Mouse (Mus musculus): ENCODE measurements at regions not wholly inside any gene's neighbourhood (a gene's known extent, or its start where the extent isn't known, plus 50 kb on each side); places are given as distances from the start of the nearest gene placed in this dataset.

DNA sequence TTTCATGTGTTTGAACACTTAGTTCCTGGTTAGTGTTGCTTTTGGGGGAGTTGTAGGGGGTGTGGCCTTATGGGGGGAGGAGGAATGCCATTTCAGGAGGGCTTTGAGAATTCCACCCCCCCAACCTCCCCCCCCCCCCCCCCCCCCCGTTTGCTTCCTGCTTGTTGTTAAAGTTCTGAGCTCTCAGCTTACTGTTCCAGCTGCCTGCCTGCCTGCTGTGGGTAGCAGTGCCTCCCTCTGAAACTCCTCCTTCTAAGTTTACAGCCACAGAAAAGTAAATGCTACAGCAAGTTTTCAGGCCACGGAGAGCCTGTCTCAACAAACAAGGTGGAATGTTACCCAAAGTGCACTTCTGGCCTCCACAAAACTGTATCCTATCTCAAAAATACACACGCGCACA is 233.1 kb downstream of the Spry2 start:
- peak overlapping the region; percentile 89 for H3K27ac ChIP-seq (ENCODE audit: insufficient read depth, low read length)
- TF ChIP-seq CTCF (IDR thresholded peaks at IDR 0.05; ENCODE audit: borderline replicate concordance, insufficient read depth, low read length), result no peak
- TF ChIP-seq POLR2A (IDR thresholded peaks at IDR 0.05; ENCODE audit: low read depth, low read length), result no peak
- no peak overlapping the region for H3K4me3 ChIP-seq (ENCODE audit: insufficient read depth, low read length)
- H3K4me1 ChIP-seq (ENCODE audit: control insufficient read depth, insufficient read depth, low read length), result peaks cover 8% of the 10 kb centered on the region; the same call in 1 of the 2 replicates

DNA sequence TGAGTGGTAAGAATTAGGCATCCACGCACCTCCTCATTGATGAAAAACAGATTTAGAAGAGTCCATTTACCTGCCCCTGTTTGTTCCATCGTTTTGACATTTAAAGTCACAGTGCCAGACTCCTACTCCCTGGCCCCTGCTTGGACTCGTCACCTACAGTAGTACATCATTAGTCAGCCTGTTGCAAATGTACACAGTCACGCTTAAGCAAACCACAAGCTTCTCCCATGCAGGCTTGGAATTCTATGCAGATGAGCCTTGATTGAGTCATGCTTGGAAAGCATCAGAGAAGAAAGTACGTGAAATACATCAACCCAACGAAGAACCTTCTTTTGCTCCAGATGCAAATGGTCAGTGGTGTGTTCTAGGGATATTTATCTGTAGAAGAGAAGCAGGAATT is 233.8 kb downstream of the Spry2 start:
- Histone ChIP-seq H3K4me3 (ENCODE audit: insufficient read depth, low read length) (no peak overlapping the region), H3K27ac (ENCODE audit: insufficient read depth, low read length) (peak overlapping the region; percentile 89), H3K4me1 (ENCODE audit: control insufficient read depth, insufficient read depth, low read length) (peaks cover 8% of the 10 kb centered on the region; the same call in 1 of the 2 replicates)
- TF ChIP-seq POLR2A (IDR thresholded peaks at IDR 0.05; ENCODE audit: low read depth, low read length), result no peak; the same call in 1 of the 2 replicates

DNA sequence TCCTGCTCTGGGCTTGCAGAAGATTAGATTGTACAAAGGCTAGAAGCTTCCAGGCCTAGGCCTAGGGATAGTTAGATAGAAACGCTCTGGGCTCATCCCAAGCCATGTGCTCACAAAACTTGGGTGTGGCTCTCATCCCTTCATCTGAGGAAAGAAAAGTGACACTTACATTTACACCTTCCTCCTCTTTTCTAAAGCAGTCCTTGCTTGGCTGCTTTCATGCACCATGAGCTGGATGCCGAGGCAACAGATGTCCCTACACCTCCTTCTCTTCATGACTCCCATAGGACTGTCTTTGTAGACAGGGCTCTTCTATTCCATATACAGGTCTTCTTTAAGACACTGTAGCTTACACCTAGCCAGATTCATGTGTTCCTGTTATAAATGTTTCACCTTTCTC is 238.3 kb downstream of the Spry2 start:
- H3K27ac ChIP-seq (ENCODE audit: insufficient read depth, low read length), result no peak overlapping the region
- TF ChIP-seq CTCF (IDR thresholded peaks at IDR 0.05; ENCODE audit: borderline replicate concordance, insufficient read depth, low read length) (no peak), POLR2A (IDR thresholded peaks at IDR 0.05; ENCODE audit: low read depth, low read length) (no peak)
- H3K4me3 ChIP-seq (ENCODE audit: insufficient read depth, low read length), result no peak overlapping the region
- H3K4me1 ChIP-seq (ENCODE audit: control insufficient read depth, insufficient read depth, low read length), result peaks cover 5% of the 10 kb centered on the region; the same call in 1 of the 2 replicates

DNA sequence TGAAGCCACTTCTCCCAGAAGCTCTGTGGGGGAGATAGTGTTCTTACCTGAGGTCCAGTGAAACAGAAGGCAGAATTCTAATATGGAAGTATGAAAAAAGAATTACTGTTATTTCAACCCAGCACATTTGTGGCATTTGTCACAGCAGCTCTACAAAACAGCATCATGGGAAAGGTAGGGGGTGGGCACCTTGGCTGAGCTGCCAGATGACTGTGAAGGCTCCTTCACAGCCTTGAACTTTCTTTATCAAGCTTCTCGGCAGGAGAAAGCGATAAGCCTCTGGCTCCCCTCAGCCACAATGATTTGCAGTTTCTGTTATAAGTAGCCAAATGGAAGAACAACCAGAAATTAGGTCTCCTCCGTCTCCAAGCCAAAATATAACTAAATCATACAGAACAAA is 249.5 kb downstream of the Spry2 start:
- Histone ChIP-seq H3K27ac (ENCODE audit: insufficient read depth, low read length) (no peak overlapping the region), H3K4me3 (ENCODE audit: insufficient read depth, low read length) (no peak overlapping the region), H3K4me1 (ENCODE audit: control insufficient read depth, insufficient read depth, low read length) (no peaks in the 10 kb centered on the region)
- no peak for TF ChIP-seq POLR2A (IDR thresholded peaks at IDR 0.05; ENCODE audit: low read depth, low read length)
- TF ChIP-seq CTCF (IDR thresholded peaks at IDR 0.05; ENCODE audit: borderline replicate concordance, insufficient read depth, low read length), result no peak

DNA sequence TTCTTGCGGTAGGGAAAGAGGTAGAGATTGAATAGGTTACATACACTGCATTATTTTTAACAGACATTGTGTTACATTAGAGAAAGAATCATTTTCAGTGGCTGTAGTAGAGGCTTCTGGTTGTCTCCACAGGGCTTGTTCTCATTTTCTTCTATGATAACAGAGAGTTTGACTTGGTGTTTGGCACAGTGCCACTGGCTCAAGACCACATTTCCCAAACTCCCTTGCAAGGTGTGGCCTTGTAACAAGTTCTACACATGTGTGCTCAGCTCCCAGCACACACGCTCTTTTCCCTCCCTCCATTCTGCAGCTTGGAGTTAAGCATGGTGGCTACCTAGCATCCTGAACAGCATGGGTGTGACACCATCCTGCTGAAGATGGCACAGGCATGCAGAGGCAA is 252.2 kb downstream of the Spry2 start:
- Histone ChIP-seq H3K27ac (ENCODE audit: insufficient read depth, low read length) (no peak overlapping the region), H3K4me1 (ENCODE audit: control insufficient read depth, insufficient read depth, low read length) (no peaks in the 10 kb centered on the region), H3K4me3 (ENCODE audit: insufficient read depth, low read length) (no peak overlapping the region)
- no peak for TF ChIP-seq CTCF (IDR thresholded peaks at IDR 0.05; ENCODE audit: borderline replicate concordance, insufficient read depth, low read length)
- TF ChIP-seq POLR2A (IDR thresholded peaks at IDR 0.05; ENCODE audit: low read depth, low read length), result no peak

DNA sequence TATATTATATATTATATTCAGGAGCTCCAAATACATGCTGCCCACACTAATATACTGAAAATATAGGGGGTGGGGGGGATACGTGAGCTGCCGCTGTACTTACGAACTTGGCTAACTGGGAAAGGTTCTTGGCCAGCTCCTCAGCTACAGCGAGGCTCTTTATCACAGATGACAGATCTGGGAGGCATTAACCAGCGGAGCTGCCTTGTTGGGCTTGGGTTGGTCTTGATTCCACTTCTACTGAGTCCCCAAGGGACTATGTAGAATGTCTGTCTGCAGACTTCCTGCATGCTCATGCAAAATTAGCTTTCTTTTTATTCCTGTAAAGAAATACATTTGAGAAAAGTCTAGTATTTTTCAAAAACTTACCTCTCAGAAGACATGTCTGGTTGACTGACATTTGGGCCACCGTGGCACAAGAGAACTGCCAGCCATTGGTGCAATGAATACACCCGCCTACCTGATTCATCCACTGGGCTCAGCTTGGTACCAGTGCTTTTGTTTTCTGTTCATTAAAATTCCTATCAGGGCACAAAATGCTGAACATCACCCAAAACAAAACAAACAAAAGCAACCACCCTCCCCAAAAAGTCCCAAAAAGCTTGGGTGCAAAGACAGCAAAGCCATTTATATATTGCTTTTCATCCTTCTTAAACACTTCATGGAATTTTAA is 253.2 kb downstream of the Spry2 start:
- Histone ChIP-seq H3K4me3 (ENCODE audit: insufficient read depth, low read length) (no peak overlapping the region), H3K4me1 (ENCODE audit: control insufficient read depth, insufficient read depth, low read length) (no peaks in the 10 kb centered on the region), H3K27ac (ENCODE audit: insufficient read depth, low read length) (no peak overlapping the region)
- TF ChIP-seq CTCF (IDR thresholded peaks at IDR 0.05; ENCODE audit: borderline replicate concordance, insufficient read depth, low read length) (no peak), POLR2A (IDR thresholded peaks at IDR 0.05; ENCODE audit: low read depth, low read length) (no peak)

DNA sequence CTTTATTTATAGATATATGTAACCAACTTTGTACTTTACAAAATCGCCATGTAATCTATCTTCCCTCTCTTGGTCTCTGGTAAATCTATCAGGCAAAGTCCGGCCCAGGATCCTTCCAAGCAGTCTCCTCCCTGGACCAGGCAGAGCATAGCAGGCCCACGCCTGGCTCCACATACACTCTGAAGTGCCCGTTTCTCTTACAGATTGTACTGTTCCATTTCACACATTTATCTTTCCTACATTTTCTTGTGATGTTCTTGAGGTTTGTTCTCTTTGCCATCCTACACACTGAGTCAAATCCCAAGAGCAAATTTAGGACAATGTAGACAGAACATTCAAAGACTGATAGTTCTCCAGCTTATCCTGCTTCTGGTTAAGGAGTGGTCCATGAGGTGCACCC is 264.3 kb downstream of the Spry2 start:
- no peak overlapping the region for H3K4me3 ChIP-seq (ENCODE audit: insufficient read depth, low read length)
- H3K4me1 ChIP-seq (ENCODE audit: control insufficient read depth, insufficient read depth, low read length), result no peaks in the 10 kb centered on the region
- TF ChIP-seq POLR2A (IDR thresholded peaks at IDR 0.05; ENCODE audit: low read depth, low read length), result no peak
- TF ChIP-seq CTCF (IDR thresholded peaks at IDR 0.05; ENCODE audit: borderline replicate concordance, insufficient read depth, low read length), result no peak
- H3K27ac ChIP-seq (ENCODE audit: insufficient read depth, low read length), result no peak overlapping the region

DNA sequence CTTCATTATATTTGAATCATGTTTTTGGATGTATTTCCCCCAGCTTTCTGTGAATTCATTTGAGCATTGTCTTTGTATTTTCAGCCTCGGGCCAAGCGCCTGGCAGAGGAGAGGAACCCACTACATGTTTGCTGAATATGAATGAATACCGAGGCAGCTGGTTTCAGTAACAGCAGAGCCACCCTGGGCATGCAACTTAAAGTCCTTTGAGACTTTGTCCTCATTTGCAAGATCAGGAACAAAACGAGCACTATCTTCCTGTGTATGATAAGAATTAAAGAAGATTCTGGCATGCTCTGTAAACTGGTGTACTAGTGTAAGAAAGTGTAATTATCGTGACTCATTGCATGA is 265.0 kb downstream of the Spry2 start:
- Histone ChIP-seq H3K27ac (ENCODE audit: insufficient read depth, low read length) (no peak overlapping the region), H3K4me3 (ENCODE audit: insufficient read depth, low read length) (no peak overlapping the region), H3K4me1 (ENCODE audit: control insufficient read depth, insufficient read depth, low read length) (no peaks in the 10 kb centered on the region)
- no peak for TF ChIP-seq CTCF (IDR thresholded peaks at IDR 0.05; ENCODE audit: borderline replicate concordance, insufficient read depth, low read length)
- TF ChIP-seq POLR2A (IDR thresholded peaks at IDR 0.05; ENCODE audit: low read depth, low read length), result no peak

DNA sequence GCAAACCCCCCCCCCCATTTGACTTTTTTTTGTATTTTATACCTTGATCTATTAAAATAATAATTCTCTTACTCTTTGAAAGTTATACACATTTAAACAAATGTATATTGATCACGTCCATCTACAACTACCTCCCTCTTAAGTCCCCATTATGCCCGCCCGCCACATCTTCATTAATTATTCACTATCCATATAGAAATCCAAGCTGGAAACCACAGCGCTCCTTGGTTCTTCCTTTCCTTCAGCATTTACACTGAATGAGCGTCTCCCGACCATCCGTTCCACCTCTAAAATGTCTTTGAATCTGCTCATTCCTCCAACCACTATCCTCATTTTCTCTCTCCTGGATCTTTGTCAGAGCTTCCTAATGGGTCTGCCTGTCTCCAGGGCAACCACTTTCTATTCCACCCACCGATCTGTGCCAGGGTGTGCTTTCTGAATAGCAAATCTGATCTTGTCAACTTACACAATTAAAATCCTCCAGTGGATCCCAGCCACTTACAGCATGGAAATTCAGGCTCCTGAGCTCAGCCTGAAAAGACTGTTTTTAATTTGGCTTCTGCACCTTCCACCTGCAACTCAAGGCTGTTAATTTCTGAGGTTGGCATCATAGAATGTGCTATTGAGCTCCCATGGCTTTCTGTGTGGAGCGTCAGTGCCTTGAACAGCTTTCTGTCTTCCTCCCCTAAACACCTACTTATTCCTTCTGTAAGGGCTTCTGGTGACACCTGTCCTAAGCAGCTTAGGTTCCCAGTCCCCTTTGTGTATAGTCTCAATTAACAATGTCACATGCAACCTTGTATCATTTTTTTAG is 265.5 kb downstream of the Spry2 start:
- TF ChIP-seq CTCF (IDR thresholded peaks at IDR 0.05; ENCODE audit: borderline replicate concordance, insufficient read depth, low read length) (no peak), POLR2A (IDR thresholded peaks at IDR 0.05; ENCODE audit: low read depth, low read length) (no peak)
- Histone ChIP-seq H3K27ac (ENCODE audit: insufficient read depth, low read length) (no peak overlapping the region), H3K4me3 (ENCODE audit: insufficient read depth, low read length) (no peak overlapping the region), H3K4me1 (ENCODE audit: control insufficient read depth, insufficient read depth, low read length) (no peaks in the 10 kb centered on the region)

DNA sequence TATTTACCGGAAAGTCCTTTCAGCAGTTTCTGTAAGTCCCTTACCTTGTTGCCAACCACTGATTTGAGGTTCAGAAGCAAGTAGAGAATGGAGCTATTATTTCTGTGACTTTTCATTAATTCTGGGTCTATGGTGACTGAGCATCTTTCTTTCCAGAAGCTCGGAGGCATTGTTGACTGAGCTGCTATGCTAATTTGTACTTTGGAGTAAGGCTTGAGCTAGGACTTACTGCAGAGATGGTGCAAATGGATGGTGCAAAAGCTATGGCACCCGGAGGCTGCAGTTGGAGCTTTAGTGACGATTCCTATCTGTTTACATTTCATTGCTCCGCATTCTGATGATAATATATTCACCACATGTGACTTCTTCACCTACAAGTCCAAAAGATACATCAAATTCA is 266.2 kb downstream of the Spry2 start:
- TF ChIP-seq CTCF (IDR thresholded peaks at IDR 0.05; ENCODE audit: borderline replicate concordance, insufficient read depth, low read length) (no peak), POLR2A (IDR thresholded peaks at IDR 0.05; ENCODE audit: low read depth, low read length) (no peak)
- H3K4me3 ChIP-seq (ENCODE audit: insufficient read depth, low read length), result no peak overlapping the region
- no peak overlapping the region for H3K27ac ChIP-seq (ENCODE audit: insufficient read depth, low read length)
- H3K4me1 ChIP-seq (ENCODE audit: control insufficient read depth, insufficient read depth, low read length), result no peaks in the 10 kb centered on the region

Data from embryonic fibroblast, embryonic 13.5 days (primary cell).